Mouse (Mus musculus): Measurements from ENCODE around the gene Tubgcp6. TPM values are rescaled to one million over a fixed set of nuclear protein-coding genes. Genes with fewer than 3 reads are reported as not detected.

Tubgcp6 gene
- total RNA-seq, 2 experiments from 2014 or later = 12.0 to 12.7 TPM

- no peak for DNase-seq
- intact Hi-C loops (cut with DNase I) = no loop called here
Measured at GRCm38 (mm10) chr15:89144965-89145364, 22.1 kb upstream of the Tubgcp6 start.

GRCm38 (mm10) chr15:89143134-89143533 is 20.2 kb upstream of the Tubgcp6 start:
- DNase-seq = no peak
- intact Hi-C loops (cut with DNase I) = no loop called here

GRCm38 (mm10) chr15:89141905-89142304 is 19.0 kb upstream of the Tubgcp6 start:
- no peak for DNase-seq
- intact Hi-C loops (cut with DNase I) = no loop called here

- DNase-seq = no peak
- intact Hi-C loops (cut with DNase I) = no loop called here
Measured at GRCm38 (mm10) chr15:89141443-89141842, 18.5 kb upstream of the Tubgcp6 start.

GRCm38 (mm10) chr15:89140659-89141252 is 17.8 kb upstream of the Tubgcp6 start, which contains the start of gene Mapk12:
Gene Mapk12, minus strand, starts transcription at chr15:89140703.
- intact Hi-C loops (cut with DNase I) = no loop called here
- peak; percentile 72 to 76 for DNase-seq

- intact Hi-C loops (cut with DNase I) = no loop called here
- DNase-seq = peak; percentile 51 to 64
Measured at GRCm38 (mm10) chr15:89140048-89140658, 17.2 kb upstream of the Tubgcp6 start.

- DNase-seq = no peak
- intact Hi-C loops (cut with DNase I) = no loop called here
Measured at GRCm38 (mm10) chr15:89138531-89138930, 15.6 kb upstream of the Tubgcp6 start.

- intact Hi-C loops (cut with DNase I) = no loop called here
- DNase-seq = no peak
Measured at GRCm38 (mm10) chr15:89138046-89138405, 15.1 kb upstream of the Tubgcp6 start.

GRCm38 (mm10) chr15:89137378-89138045 is 14.6 kb upstream of the Tubgcp6 start:
- intact Hi-C loops (cut with DNase I) = no loop called here
- DNase-seq = no peak

- no peak for DNase-seq
- intact Hi-C loops (cut with DNase I) = no loop called here
Measured at GRCm38 (mm10) chr15:89136461-89137155, 13.7 kb upstream of the Tubgcp6 start.

GRCm38 (mm10) chr15:89131316-89131715 is 8.4 kb upstream of the Tubgcp6 start:
- intact Hi-C loops (cut with DNase I) = no loop called here
- no peak for DNase-seq

- no peak for DNase-seq
- intact Hi-C loops (cut with DNase I) = no loop called here
Measured at GRCm38 (mm10) chr15:89130245-89130644, 7.3 kb upstream of the Tubgcp6 start.

- peak; percentile 85 for DNase-seq
Measured at GRCm38 (mm10) chr15:89128382-89129350, 5.8 kb upstream of the Tubgcp6 start, which contains the start of gene Hdac10. Gene Hdac10, minus strand, starts transcription at chr15:89128700.

GRCm38 (mm10) chr15:89127364-89127940 is 4.5 kb upstream of the Tubgcp6 start:
- no peak for DNase-seq
- intact Hi-C loops (cut with DNase I) = loop anchor here (5.0 to 10.0 kb wide), 2 partner anchors 85 to 227 kb away; partner anchors contain the start of genes Lmf2, Ncaph2 and Ppp6r2

More at GRCm38 (mm10) chr15:89128382-89129350, 5.8 kb upstream of the Tubgcp6 start, which contains the start of gene Hdac10:
- intact Hi-C loops (cut with DNase I) = loop anchor here (5.0 to 10.0 kb wide), 2 partner anchors 84 to 226 kb away; partner anchors contain the start of genes Lmf2, Ncaph2 and Ppp6r2

- no peak for DNase-seq
- intact Hi-C loops (cut with DNase I) = loop anchor here (5.0 to 10.0 kb wide), 2 partner anchors 86 to 228 kb away; partner anchors contain the start of genes Lmf2, Ncaph2 and Ppp6r2
Measured at GRCm38 (mm10) chr15:89126622-89127021, 3.7 kb upstream of the Tubgcp6 start.

GRCm38 (mm10) chr15:89125351-89125750 is 2.4 kb upstream of the Tubgcp6 start:
- intact Hi-C loops (cut with DNase I) = loop anchor here (5.0 to 10.0 kb wide), 2 partner anchors 87 to 229 kb away; partner anchors contain the start of genes Lmf2, Ncaph2 and Ppp6r2
- no peak for DNase-seq

- intact Hi-C loops (cut with DNase I) = loop anchor here (10.0 kb wide), 1 partner anchor 230 kb away; the partner anchor contains the start of genes Lmf2 and Ncaph2
- no peak for DNase-seq
Measured at GRCm38 (mm10) chr15:89124312-89124711, 1.4 kb upstream of the Tubgcp6 start.

- intact Hi-C loops (cut with DNase I) = loop anchor here (10.0 kb wide), 1 partner anchor 231 kb away; the partner anchor contains the start of genes Lmf2 and Ncaph2
- DNase-seq = no peak
Measured at GRCm38 (mm10) chr15:89123595-89123994, 683 bp upstream of the Tubgcp6 start.

- intact Hi-C loops (cut with DNase I) = no loop called here
Measured at GRCm38 (mm10) chr15:89118007-89118406, 4.9 kb downstream of the Tubgcp6 start.

More at GRCm38 (mm10) chr15:89118007-89118406, 4.9 kb downstream of the Tubgcp6 start:
- DNase-seq = no peak
